24 mouse cellular contexts compared by ENCODE assay signal in genomic region chr5:119703031-119703430, GRCm38 (mm10). TPM values are rescaled to one million over a fixed set of nuclear protein-coding genes. Genes with fewer than 3 reads are reported as not detected.
DNase-seq lines count a peak whose midpoint lies in the region; ATAC-seq and TF ChIP-seq lines count a peak whose summit lies in the region.
"Had no signal": no experiment of that assay in that cellular context is flagged by ENCODE, and none has a peak within 500 bp of the region (broad histone marks: within the 10 kb centered on the region; RNA-seq: fewer than 3 reads in every experiment).

No protein-coding gene starts in this region.

- ATAC-seq in intestine, postnatal 0 days: no peak
- ATAC-seq in intestine, embryonic 15.5 days: no peak
- no peak for ATAC-seq in midbrain, embryonic 11.5 days (ENCODE audit: low FRiP score)
- ATAC-seq: CD4-positive, CD25-positive, alpha-beta regulatory T cell, adult 4 months; forebrain, embryonic 13.5 days; forebrain, embryonic 15.5 days; forebrain, postnatal 0 days had no signal

- H3K9ac ChIP-seq in intestine, postnatal 0 days (ENCODE audit: low read depth, low read length): no peak overlapping the region
- no peak overlapping the region for H3K9ac ChIP-seq in intestine, embryonic 15.5 days
- H3K9ac ChIP-seq in midbrain, embryonic 11.5 days (ENCODE audit: low read length): no peak overlapping the region
- H3K9ac ChIP-seq: embryonic facial prominence, embryonic 12.5 days; forebrain, embryonic 13.5 days; forebrain, embryonic 15.5 days; forebrain, postnatal 0 days had no signal

- H3K4me1 ChIP-seq in intestine, postnatal 0 days (replicated peaks; ENCODE audit: control insufficient read depth, insufficient read depth, low read length): no peaks in the 10 kb centered on the region
- no peaks in the 10 kb centered on the region for H3K4me1 ChIP-seq in intestine, embryonic 15.5 days (replicated peaks)
- no peaks in the 10 kb centered on the region for H3K4me1 ChIP-seq in midbrain, embryonic 11.5 days (ENCODE audit: control insufficient read depth, insufficient read depth, low read length)

- intact Hi-C loops in left cerebral cortex, postnatal 4 days (cut with DNase I): no loop called here

- H3K27me3 ChIP-seq in intestine, postnatal 0 days (replicated peaks; ENCODE audit: control insufficient read depth, insufficient read depth, low read length): peaks cover 24% of the 10 kb centered on the region
- H3K27me3 ChIP-seq in intestine, embryonic 15.5 days (replicated peaks): peaks cover 16% of the 10 kb centered on the region
- peaks cover 18% of the 10 kb centered on the region for H3K27me3 ChIP-seq in midbrain, embryonic 11.5 days (ENCODE audit: control insufficient read depth, insufficient read depth, low read length)
- H3K27me3 ChIP-seq: CH12.LX had no signal

- H3K9me3 ChIP-seq in intestine, postnatal 0 days (ENCODE audit: control insufficient read depth): no peaks in the 10 kb centered on the region
- no peaks in the 10 kb centered on the region for H3K9me3 ChIP-seq in intestine, embryonic 15.5 days
- no peaks in the 10 kb centered on the region for H3K9me3 ChIP-seq in midbrain, embryonic 11.5 days (ENCODE audit: control insufficient read depth, low read length)
- H3K9me3 ChIP-seq: embryonic facial prominence, embryonic 12.5 days; forebrain, embryonic 13.5 days; forebrain, embryonic 15.5 days had no signal

- no peak overlapping the region for H3K27ac ChIP-seq in intestine, postnatal 0 days (ENCODE audit: low read depth, low read length)
- H3K27ac ChIP-seq in intestine, embryonic 15.5 days: no peak overlapping the region
- H3K27ac ChIP-seq in midbrain, embryonic 11.5 days (ENCODE audit: low read depth, low read length): no peak overlapping the region
- H3K27ac ChIP-seq: embryonic facial prominence, embryonic 10.5 days; embryonic facial prominence, embryonic 12.5 days; forebrain, embryonic 13.5 days; forebrain, embryonic 15.5 days had no signal

- DNase-seq in ES-CJ7 (ENCODE audit: low read depth, low spot score) (peak; percentile 73), ZHBTc4 (ENCODE audit: low read depth, low spot score) (peak; percentile 85)
- DNase-seq in midbrain, embryonic 11.5 days (ENCODE audit: low spot score, missing footprints): no peak
- no peak for DNase-seq in gastrocnemius, postnatal 10 days
- DNase-seq in left cerebral cortex, postnatal 4 days: no peak
- DNase-seq: adrenal gland, adult 2 months; adrenal gland, postnatal 10 days; adrenal gland, postnatal 25 days; B cell, adult 2 months; cerebellum, adult 11 months; cerebellum, adult 18-20 months; cerebellum, adult 9-10 months; cerebellum, postnatal 10 days; cerebellum, postnatal 25 days; forebrain, postnatal 0 days had no signal

- no peak overlapping the region for H3K4me3 ChIP-seq in intestine, postnatal 0 days (ENCODE audit: low read depth, low read length)
- H3K4me3 ChIP-seq in intestine, embryonic 15.5 days (replicated peaks): no peak overlapping the region
- no peak overlapping the region for H3K4me3 ChIP-seq in midbrain, embryonic 11.5 days (ENCODE audit: low read depth, low read length)
- H3K4me3 ChIP-seq: embryonic facial prominence, embryonic 10.5 days; embryonic facial prominence, embryonic 12.5 days; forebrain, embryonic 13.5 days; forebrain, embryonic 15.5 days had no signal

- H3K36me3 ChIP-seq in intestine, postnatal 0 days (ENCODE audit: control insufficient read depth, insufficient read depth): no peaks in the 10 kb centered on the region
- no peaks in the 10 kb centered on the region for H3K36me3 ChIP-seq in intestine, embryonic 15.5 days
- H3K36me3 ChIP-seq in midbrain, embryonic 11.5 days (ENCODE audit: control insufficient read depth, insufficient read depth, low read length): no peaks in the 10 kb centered on the region
- H3K36me3 ChIP-seq: embryonic facial prominence, embryonic 10.5 days; embryonic facial prominence, embryonic 12.5 days; forebrain, embryonic 15.5 days had no signal

- 84% methylated on average over 1 of the region's 1 CpGs for WGBS in intestine, postnatal 0 days
- 87% methylated on average over 1 of the region's 1 CpGs for WGBS in intestine, embryonic 15.5 days
- WGBS in midbrain, embryonic 11.5 days: 75% methylated on average over 1 of the region's 1 CpGs

- no peak overlapping the region for H3K4me2 ChIP-seq in intestine, postnatal 0 days (replicated peaks; ENCODE audit: low read depth)
- no peak overlapping the region for H3K4me2 ChIP-seq in intestine, embryonic 15.5 days (replicated peaks)
- H3K4me2 ChIP-seq in midbrain, embryonic 11.5 days: no peak overlapping the region
- H3K4me2 ChIP-seq: embryonic facial prominence, embryonic 12.5 days; forebrain, embryonic 13.5 days; forebrain, embryonic 15.5 days had no signal

- peak; percentile 24; the same call in 1 of the 2 replicates for TF ChIP-seq CTCF in intestine, postnatal 0 days (IDR thresholded peaks at IDR 0.05; ENCODE audit: low read depth)

RNA-seq across cellular contexts. Expression of gene Tbx3, which starts 32.6 kb away (rescaled TPM):
- 30.6 and 42.6 TPM in 2 replicates for polyA plus RNA-seq in intestine, postnatal 0 days (2015; fragmentation: Nextera tagmentation; extraction: Ambion mirVana)
- 38.6 and 44.9 TPM in 2 replicates for polyA plus RNA-seq in intestine, embryonic 15.5 days (2015; fragmentation: Nextera tagmentation; extraction: Ambion mirVana)
- polyA plus RNA-seq in midbrain, embryonic 11.5 days (2014; fragmentation: Nextera tagmentation; extraction: Ambion mirVana): 1.3 and 1.4 TPM in 2 replicates
- 1 to 10 TPM; 7.0 to 9.7 TPM for total RNA-seq in gastrocnemius, postnatal 10 days (2021)
- 1 to 10 TPM; 3.7 to 4.4 TPM for total RNA-seq in left cerebral cortex, postnatal 4 days (2021)
- total RNA-seq: CH12.LX, MEL had no signal

Comparison
In these comparisons a context has a peak if more than half of its experiments do, and no peak if none do; other contexts are left out.
1. DNase-seq: peak in ES-CJ7 (single experiment) and ZHBTc4 (single experiment); none in midbrain, embryonic 11.5 days (single experiment), gastrocnemius, postnatal 10 days (single experiment) and left cerebral cortex, postnatal 4 days (single experiment).
2. RNA of gene Tbx3, which starts 32.6 kb away (polyA plus RNA-seq): 38.6 to 44.9 TPM in intestine, embryonic 15.5 days and 30.6 to 42.6 TPM in intestine, postnatal 0 days; 1.3 to 1.4 TPM in midbrain, embryonic 11.5 days; every median in the first group is over 10 times any median in the second.